Mouse (Mus musculus) spleen, adult 18-20 months (tissue): ENCODE results near the gene Acss3.

Experiments used
- DNase-seq, 2 experiments: peaks; one replicate each; pipeline ENCODE4 v3.0.0; 2022; ENCODE audit warnings: mixed read lengths in 2 of 2

Gene Acss3

DNA sequence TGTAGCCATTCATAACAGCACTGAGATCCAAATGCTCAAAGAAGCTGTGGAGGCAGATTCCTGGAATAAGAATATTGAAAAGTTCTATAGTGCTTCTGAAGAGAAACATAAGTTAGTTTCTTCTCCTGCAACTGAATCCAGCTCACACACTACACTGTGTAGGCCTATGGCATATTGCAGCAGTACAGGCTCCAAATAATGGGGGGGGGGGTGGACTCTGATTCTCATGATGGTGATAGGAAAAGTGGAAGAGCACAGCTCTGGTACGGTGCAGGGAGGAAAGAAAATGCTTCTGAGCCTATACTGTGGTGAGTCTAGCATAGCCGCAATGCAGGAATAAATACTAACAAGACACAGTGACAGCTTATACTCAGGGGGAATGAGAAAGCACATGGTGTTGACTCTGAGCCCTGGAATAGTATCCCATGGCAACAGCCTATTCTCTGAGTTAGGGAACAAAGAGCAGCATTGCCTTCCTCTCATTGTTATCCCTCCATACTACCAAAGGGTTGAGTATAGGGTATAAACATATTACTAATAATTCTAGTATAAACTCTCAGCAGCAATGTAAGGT is 125.3 kb downstream of the Acss3 start:
- no peak for DNase-seq

DNA sequence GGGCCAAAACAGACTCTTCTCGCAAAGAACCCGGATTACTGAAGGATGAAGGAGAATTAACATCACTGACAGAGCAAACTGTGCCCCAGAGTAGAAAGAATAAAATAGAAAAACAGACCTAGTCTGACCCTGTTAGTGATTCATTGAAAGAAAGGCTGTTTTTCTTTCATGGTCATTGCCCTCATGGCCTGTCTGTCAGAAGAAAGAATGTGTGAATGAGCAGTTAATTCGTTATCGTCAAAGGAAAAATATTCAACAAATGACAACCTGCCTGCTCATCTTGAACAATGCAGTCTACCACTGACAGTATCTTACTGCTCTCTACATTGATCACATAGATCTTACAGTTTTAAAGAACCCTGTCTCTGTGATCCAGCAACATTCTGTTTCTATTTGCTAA is 134.0 kb downstream of the Acss3 start:
- no peak for DNase-seq

DNA sequence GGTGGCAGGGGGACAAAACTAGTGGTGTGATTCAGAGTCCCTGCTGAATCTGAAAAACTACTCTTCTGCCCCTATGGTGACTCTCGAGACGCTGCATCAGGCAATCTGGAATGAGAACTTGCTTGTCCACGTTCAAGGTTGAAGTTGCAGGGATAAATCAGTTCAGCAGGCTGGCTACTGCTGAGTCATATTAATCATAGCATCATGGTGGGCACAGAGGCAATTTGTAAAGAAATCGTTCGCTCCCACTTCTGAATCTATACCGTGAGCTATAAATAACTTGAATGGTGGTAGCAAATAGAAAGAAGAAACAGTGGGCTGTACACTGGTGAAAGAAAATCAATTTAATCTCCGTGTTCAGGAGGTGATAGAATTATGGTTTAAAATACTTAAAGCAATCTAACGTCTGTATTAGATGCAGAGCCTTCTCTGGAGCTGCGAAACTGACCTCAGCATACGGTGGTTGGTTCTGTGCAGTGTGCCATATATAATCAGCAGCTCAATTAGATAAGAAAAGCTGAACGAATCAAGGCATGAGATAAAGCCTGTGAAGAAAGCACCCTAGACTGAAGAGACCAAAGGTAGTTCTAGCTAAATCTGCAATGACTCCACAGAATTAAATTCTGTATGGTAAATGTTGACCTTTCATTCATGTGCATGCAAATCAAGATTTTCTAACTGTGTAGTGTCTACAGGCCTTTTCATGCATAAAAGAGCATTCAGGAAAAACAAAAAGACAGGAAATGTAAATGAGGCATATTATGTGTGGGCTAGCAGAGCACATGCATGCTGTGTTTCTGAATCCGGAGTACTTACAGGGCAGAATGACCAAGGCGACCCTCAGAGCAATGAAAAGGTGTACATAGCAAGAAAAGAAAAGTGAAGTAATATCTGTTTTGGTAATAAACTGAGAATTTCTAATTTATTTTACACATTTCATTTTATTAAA is 148.0 kb downstream of the Acss3 start:
- DNase-seq: no peak

DNA sequence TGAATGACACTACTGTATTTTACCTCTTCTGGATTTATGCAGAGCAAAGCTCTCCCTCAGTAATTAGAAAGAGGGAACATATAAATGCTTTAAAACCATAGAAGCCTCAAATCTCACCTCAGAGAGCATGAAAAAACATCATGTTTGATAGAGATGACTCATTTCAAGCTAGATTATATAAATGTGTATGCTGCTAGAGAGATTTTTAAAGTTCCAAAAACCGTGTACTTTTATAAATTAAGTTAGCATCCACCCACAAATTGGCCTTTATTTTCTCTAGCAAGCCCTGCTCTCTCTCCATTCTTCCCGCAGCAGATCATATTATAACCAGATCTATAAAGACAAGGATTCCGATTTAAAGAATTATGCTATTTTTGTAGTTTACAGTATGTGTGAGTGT is 164.4 kb downstream of the Acss3 start:
- no peak for DNase-seq

DNA sequence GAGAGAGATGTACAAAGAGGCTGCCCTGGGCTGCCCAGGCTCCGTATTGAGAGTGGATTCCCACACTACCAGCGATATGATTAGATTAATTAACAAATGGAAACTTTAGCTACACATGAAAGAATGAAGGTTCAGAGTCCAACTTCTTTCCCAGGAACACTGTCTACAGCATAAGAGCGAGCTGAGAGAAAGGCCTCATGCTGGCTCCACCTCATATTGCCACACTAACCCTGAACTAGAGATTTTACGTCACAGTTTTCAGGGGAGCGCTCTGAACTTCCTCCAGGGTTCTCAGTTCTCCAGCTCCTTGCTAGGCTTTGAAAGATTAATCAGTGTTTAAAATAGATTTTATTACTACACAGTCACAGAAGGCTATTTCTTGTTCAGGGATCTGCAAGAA is 182.1 kb downstream of the Acss3 start:
- no peak for DNase-seq

DNA sequence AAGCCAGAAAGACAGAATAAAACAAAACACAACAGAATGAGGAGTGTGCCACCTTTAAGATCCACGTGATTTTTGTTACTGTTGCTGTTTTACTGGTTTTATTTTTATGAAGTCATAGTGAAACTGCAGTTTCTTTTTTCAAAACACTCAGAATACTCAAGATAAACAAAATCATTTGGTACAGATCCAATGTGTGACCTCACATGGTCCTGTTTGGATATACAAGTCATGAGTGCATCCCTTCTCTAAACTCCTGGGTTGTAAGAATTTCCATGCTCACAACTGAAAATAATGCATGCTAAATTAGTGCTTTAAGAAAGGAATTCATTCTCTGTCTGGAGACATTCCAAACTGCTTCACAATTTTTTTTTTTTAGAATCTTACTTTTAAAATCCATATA is 184.0 kb downstream of the Acss3 start:
- DNase-seq: no peak

DNA sequence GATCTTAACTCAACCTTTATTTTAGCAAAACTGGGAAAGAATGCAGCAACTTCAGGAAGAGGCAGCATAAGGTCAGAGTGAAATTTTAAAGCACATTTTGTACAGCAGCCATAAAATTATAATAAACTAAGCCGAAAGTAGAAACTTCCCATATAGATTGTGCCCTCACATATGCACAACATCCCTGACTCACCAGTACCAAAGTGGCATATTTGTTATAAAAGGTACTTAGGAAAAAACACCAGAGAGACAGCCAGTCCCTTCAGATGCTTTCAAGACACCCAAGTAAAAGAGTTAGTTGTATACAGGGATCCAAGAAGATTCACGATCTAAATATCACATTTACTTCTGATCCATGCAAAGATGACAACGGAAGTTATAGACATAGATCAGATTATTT is 184.6 kb downstream of the Acss3 start:
- no peak for DNase-seq

DNA sequence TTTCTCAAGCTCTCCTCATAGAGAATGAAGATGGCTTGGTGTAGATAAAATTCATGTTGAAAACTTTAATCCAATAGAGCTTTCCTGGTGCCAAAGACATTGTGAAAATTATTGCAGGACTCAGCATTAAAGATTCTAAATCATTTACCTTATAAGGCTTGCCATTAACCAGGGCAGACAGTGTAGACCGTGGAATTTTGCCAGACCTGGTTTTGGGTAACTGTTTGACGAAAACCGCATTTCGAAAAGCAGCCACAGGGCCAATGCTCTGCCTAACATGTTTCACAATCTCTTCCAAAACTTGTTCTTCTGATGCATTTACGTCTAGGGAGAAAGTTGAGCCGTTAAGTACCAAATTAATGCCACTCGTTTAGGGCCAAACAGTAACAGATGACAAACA is 186.5 kb downstream of the Acss3 start:
- DNase-seq: no peak

DNA sequence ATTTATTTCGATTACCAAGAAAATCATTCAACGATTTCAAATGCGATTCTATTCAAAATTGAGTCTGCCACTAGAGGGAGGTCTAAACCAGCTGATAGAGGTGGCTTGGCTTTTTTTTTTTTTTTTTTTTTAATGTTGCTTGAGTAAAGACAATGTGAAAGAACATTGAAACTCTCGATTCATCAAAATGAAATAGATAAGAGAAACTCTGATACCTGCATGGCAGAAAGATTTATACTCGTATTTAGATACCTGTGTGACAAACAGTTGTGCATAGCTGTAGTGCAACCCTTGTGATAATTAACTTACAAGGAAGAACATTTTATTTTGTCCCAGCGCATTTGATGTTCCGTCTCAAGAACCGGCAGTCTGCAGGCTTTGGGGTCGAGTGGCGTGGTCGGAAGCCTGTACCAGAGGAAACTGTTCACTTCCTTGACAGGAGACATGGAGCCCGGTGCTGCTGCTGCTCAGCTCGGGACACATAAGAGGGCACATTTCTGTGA is 190.8 kb downstream of the Acss3 start:
- DNase-seq: no peak

DNA sequence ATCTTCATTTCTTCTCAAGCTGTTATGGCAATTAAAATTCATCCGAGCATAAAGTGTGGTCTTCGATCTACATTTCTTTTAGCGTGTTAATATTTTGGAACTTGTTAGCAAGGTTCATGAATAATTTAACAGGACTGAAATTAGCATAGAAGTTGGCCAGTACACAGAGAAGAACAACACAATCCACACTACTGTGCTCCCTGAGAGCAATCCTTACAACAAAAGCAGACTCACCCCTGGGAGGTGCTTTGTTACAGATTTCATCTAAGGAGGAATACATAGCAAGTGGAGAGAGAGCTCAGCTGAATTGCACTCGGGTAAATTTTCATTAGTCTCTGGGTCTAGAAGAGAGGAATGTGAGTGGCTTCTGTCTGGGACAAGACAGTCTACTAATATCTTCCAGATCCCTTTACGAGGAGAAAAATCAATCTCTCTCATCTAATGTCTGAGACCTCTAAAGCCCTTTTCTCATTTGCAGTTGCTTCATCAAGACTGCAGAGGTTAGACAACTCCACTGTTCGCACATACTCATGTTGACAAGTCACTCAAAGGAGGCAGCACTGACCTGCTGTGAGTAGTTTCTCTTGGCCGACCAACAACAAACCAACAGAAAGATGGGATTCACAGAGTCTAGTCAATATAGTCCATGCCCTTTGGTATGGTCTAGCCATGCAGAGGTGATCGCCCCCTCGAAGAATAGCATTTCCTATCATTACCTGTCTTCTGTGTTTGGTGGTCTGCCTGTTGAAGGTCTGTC is 194.7 kb downstream of the Acss3 start:
- no peak for DNase-seq

DNA sequence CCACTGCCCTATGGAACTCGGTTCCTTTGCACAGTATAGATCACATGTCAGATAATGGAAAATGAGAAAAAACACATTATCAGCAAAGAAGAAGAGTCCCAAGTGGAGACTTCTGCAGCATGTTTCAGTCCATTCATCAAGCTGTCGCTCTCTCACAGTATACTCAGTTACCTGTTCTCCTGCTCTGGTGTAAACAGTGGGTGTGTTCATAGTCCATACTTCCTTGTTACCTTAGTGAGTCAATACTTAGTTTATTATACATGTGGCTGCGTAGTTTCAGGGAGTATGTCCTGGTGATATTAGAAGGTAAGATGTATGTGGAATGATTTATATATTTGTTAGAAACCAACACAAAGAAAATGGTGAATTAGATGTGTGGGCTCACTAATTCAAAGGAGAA is 198.7 kb downstream of the Acss3 start:
- no peak for DNase-seq

DNA sequence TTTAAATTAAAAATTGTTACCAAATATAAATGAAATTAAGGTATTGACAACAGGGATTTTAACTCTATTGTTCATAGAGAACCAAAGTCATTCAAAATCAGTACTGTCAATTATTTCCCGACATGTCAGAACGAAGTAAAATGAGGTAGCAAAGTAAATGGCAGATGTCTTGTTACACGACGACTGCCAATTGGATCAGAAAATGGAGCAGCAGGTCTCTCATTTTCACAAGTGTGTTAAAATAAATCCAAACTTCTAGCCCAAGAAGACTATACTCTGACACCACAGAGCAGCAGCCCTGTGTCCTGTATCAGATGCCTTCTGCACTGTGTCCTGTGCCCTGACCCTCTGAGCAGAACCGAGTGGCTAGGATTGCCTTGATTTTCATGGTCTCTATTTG is 199.1 kb downstream of the Acss3 start:
- no peak for DNase-seq

DNA sequence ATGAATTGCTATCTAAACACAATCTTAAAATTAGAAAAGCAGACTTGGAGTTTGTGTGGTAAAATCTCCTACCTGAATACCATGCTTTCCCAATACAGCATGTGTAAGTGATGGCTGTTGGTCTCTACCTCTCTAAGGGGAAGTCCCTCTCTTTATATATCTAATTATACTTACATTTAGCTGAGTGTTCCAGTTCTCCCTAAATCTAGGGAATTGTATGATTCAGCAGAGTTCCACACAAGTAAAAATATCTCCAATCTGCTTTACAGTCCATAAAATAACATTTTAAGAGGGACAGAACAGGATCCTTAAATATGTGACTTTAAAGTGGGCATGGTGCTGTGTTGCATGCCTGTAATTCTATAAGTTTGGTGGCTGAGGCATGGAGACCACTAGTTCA is 208.6 kb downstream of the Acss3 start:
- no peak for DNase-seq

DNA sequence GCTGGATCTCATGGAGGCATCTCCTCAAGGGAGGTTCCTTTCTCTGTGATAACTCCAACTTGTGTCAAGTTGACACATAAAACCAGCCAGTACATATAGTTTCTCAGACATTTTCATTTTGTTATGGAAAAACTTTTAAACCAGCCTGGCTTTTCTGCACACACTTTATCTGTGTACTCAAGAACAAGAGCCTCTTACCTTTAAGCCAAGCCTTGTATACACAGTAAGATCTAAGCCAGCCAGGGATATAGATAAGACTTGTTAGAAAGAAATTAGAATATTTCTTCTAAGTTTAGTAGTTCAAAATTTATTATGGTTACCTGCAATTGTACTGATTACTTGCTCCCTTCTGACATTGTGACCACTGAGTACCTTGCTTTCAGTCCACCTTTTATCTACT is 209.2 kb downstream of the Acss3 start:
- no peak for DNase-seq

DNA sequence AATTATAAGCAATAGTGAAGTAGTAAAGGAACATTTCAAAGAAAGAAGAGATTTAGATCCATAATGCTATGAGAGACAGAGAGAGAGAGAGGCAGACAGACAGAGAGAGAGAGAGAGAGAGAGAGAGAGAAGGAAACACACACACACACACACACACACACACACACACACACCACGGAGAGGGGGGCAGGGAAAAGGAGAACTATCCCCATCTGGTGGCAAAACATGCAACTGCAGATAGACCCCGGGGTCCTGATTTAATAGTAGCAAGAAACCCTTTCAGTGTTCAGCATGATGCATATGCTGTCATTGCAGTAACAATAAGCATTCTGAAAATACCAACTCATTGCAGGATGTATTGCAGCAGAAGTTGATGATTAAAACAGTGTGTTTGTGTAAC is 210.4 kb downstream of the Acss3 start:
- DNase-seq: no peak

DNA sequence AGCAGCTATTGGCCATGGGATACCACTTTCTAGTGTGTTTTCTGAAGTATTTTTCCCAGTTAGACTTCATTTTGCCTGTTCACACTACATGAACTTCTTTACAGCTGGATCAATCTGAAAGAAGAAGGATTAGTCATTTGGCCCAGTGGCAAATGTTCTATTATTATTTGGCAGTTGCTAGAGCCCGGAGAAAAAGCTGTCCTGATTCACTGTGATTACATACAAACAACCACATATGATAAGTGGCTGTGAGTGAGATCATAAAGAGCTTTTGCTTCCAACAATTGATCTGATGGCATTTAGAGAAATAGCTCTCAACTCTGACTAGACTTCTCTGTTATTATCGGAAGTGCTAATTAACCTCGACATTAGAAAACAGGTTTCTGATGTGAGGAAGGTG is 213.4 kb downstream of the Acss3 start:
- no peak for DNase-seq

DNA sequence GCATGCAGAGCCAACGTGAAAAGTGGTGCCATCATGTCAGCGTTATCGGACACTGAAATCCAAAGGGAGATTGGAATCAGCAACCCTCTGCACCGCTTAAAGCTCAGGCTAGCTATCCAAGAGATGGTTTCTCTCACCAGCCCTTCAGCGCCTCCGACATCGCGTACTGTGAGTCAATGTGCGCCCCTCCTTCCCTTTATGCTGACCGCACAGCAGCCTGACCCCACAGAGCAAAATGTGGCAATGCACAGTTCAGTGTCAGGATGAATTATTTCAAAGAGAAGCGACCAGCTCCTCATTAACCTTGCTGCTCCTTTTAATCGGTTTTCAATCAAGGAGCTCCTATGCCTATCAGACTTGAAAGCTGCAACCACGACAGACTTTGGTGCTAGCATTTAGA is 227.1 kb downstream of the Acss3 start:
- DNase-seq: no peak
